Mouse (Mus musculus): ENCODE results near the gene Ift81.

- TF ChIP-seq CTCF (IDR thresholded peaks at IDR 0.05; ENCODE audit: low read depth) (no peak), EP300 (IDR thresholded peaks at IDR 0.05; ENCODE audit: low read depth) (no peak)
Observed at GRCm38 (mm10) chr5:122503760-122504119, 110.6 kb downstream of the Ift81 start.
